Mouse (Mus musculus) myocyte (in vitro differentiated cells): ENCODE data around the gene Casz1. TPM values are rescaled to one million over a fixed set of nuclear protein-coding genes. Genes with fewer than 3 reads are reported as not detected.
A peak's percentile ranks its signal among the peaks of the same experiment; 100 is the strongest.

ENCODE experiments used
- H3K27me3 ChIP-seq: one replicate; pipeline ENCODE4 v1.6.1; 2011; ENCODE audit not compliant: control insufficient read depth, insufficient read depth, insufficient read length
- H3K36me3 ChIP-seq: one replicate; pipeline ENCODE4 v1.6.1; 2011; ENCODE audit not compliant: control insufficient read depth, insufficient read depth
- H3K4me2 ChIP-seq: one replicate; pipeline ENCODE4 v1.6.1; 2011; ENCODE audit warnings: low read depth, control low read depth
- H3K4me3 ChIP-seq: one replicate; pipeline ENCODE4 v1.5.1; 2011; ENCODE audit warnings: mild to moderate bottlenecking, control low read depth, moderate library complexity
- H3K79me2 ChIP-seq: one replicate; pipeline ENCODE4 v1.6.1; 2011; ENCODE audit not compliant: control insufficient read depth, insufficient read depth
- H3ac ChIP-seq: one replicate; pipeline ENCODE4 v1.6.1; 2011; ENCODE audit not compliant: control insufficient read depth, insufficient read length
- CEBPB ChIP-seq: IDR thresholded peaks from 2 replicates; pipeline ENCODE4 v1.6.1; 2011; ENCODE audit warnings: mild to moderate bottlenecking, moderate library complexity; ENCODE audit not compliant: poor library complexity, insufficient read depth, severe bottlenecking
- E2F4 ChIP-seq: IDR thresholded peaks from one replicate; pipeline ENCODE4 v1.6.1; 2011; ENCODE audit warnings: mild to moderate bottlenecking, control low read depth, moderate library complexity; ENCODE audit not compliant: insufficient read depth
- MAX ChIP-seq: IDR thresholded peaks from one replicate; pipeline ENCODE4 v1.6.1; 2011; ENCODE audit warnings: low read depth, mild to moderate bottlenecking, control low read depth
- MYOD1 ChIP-seq, 3 experiments: IDR thresholded peaks; one replicate each; pipeline ENCODE4 v1.6.1; 2011; ENCODE audit warnings: control low read depth in 2 of 3, low read depth in 2 of 3, mild to moderate bottlenecking in 2 of 3, moderate library complexity in 1 of 3; ENCODE audit not compliant: insufficient read length in 2 of 3, control insufficient read depth in 1 of 3
- MYOG ChIP-seq, 3 experiments: IDR thresholded peaks; one replicate each; pipeline ENCODE4 v1.6.1; 2011; ENCODE audit warnings: control low read depth in 2 of 3, low read depth in 2 of 3, mild to moderate bottlenecking in 2 of 3; ENCODE audit not compliant: insufficient read length in 2 of 3, control insufficient read depth in 1 of 3, insufficient read depth in 1 of 3
- POLR2A ChIP-seq: IDR thresholded peaks from one replicate; pipeline ENCODE4 v1.6.1; 2011; ENCODE audit warnings: low read depth, mild to moderate bottlenecking, control low read depth, moderate library complexity; ENCODE audit not compliant: insufficient read length
- POLR2AphosphoS2 ChIP-seq: IDR thresholded peaks from one replicate; pipeline ENCODE4 v1.6.1; 2011; ENCODE audit warnings: low read depth, control low read depth; ENCODE audit not compliant: insufficient read length
- REST ChIP-seq: IDR thresholded peaks from one replicate; pipeline ENCODE4 v1.6.1; 2011; ENCODE audit warnings: mild to moderate bottlenecking, control low read depth, moderate library complexity; ENCODE audit not compliant: insufficient read depth, insufficient read length
- SRF ChIP-seq: IDR thresholded peaks from one replicate; pipeline ENCODE4 v1.6.1; 2011; ENCODE audit warnings: low read depth; ENCODE audit not compliant: control insufficient read depth, insufficient read length
- TCF12 ChIP-seq: IDR thresholded peaks from one replicate; pipeline ENCODE4 v1.6.1; 2011; ENCODE audit warnings: mild to moderate bottlenecking, control low read depth; ENCODE audit not compliant: poor library complexity, insufficient read depth, severe bottlenecking
- TCF3 ChIP-seq: IDR thresholded peaks from one replicate; pipeline ENCODE4 v1.6.1; 2011; ENCODE audit warnings: low read depth, control low read depth; ENCODE audit not compliant: insufficient read length
- USF1 ChIP-seq: IDR thresholded peaks from one replicate; pipeline ENCODE4 v1.6.1; 2011; ENCODE audit warnings: low read depth, mild to moderate bottlenecking, control low read depth, moderate library complexity
- polyA plus RNA-seq: library from polyadenylated mRNA; unstranded; fragments of >200 nt; fragmentation: generic; extraction: Trizol; gene quantifications from one replicate; pipeline ENCODE4 v1.2.1, GENCODE M21; 2012; ENCODE audit warnings: missing spikeins

Gene Casz1
- polyA plus RNA-seq, 1 experiment = 11.1 TPM

GRCm38 (mm10) chr4:148923414-148923813, 119.2 kb downstream of the Casz1 start:
- H3K79me2 ChIP-seq = no peaks in the 10 kb centered on the region
- H3K4me3 ChIP-seq = no peak overlapping the region
- H3K27me3 ChIP-seq = peaks cover 30% of the 10 kb centered on the region
- no peak for TF ChIP-seq TCF12
- TF ChIP-seq POLR2A = no peak
- TF ChIP-seq MAX = no peak
- no peak for TF ChIP-seq MYOG (IDR thresholded peaks at IDR 0.05; ENCODE audit: control insufficient read depth in 1 of 3, insufficient read depth in 1 of 3, insufficient read length in 2 of 3, low read depth in 2 of 3)
- no peak for TF ChIP-seq E2F4
- no peak for TF ChIP-seq CEBPB
- TF ChIP-seq POLR2AphosphoS2 = no peak
- TF ChIP-seq USF1 = no peak
- no peak for TF ChIP-seq MYOD1 (IDR thresholded peaks at IDR 0.05; ENCODE audit: control insufficient read depth in 1 of 3, insufficient read length in 2 of 3, low read depth in 2 of 3)
- TF ChIP-seq SRF = no peak
- TF ChIP-seq REST = no peak
- TF ChIP-seq TCF3 = no peak
- H3K36me3 ChIP-seq = no peaks in the 10 kb centered on the region
- peak overlapping the region; percentile 9 for H3K4me2 ChIP-seq
- H3ac ChIP-seq = no peak overlapping the region

GRCm38 (mm10) chr4:148923976-148924375, 119.7 kb downstream of the Casz1 start:
- Histone ChIP-seq H3K79me2 (no peaks in the 10 kb centered on the region), H3K4me3 (no peak overlapping the region), H3K4me2 (peak overlapping the region; percentile 9), H3K27me3 (peaks cover 35% of the 10 kb centered on the region), H3K36me3 (no peaks in the 10 kb centered on the region), H3ac (no peak overlapping the region)
- TF ChIP-seq USF1 (no peak), TCF3 (peak; percentile 30), E2F4 (no peak), MYOD1 (IDR thresholded peaks at IDR 0.05; ENCODE audit: control insufficient read depth in 1 of 3, insufficient read length in 2 of 3, low read depth in 2 of 3) (peak in 2 of 3 experiments; percentile 58 to 86), SRF (no peak), REST (no peak), MYOG (IDR thresholded peaks at IDR 0.05; ENCODE audit: control insufficient read depth in 1 of 3, insufficient read depth in 1 of 3, insufficient read length in 2 of 3, low read depth in 2 of 3) (peak; percentile 44 to 88 (median 59)), CEBPB (no peak), POLR2AphosphoS2 (no peak), MAX (no peak), TCF12 (peak; percentile 33)

- TF ChIP-seq TCF12 (no peak), CEBPB (no peak), MYOG (IDR thresholded peaks at IDR 0.05; ENCODE audit: control insufficient read depth in 1 of 3, insufficient read depth in 1 of 3, insufficient read length in 2 of 3, low read depth in 2 of 3) (no peak), TCF3 (no peak), E2F4 (no peak), USF1 (no peak), POLR2A (no peak)
- no peak overlapping the region for H3K4me3 ChIP-seq
- H3K27me3 ChIP-seq = peaks cover 48% of the 10 kb centered on the region
- H3K4me2 ChIP-seq = no peak overlapping the region
- no peak overlapping the region for H3ac ChIP-seq
- H3K36me3 ChIP-seq = no peaks in the 10 kb centered on the region
- H3K79me2 ChIP-seq = no peaks in the 10 kb centered on the region
These were observed 121.5 kb downstream of the Casz1 start for GRCm38 (mm10) chr4:148925589-148926359.

GRCm38 (mm10) chr4:148926459-148926858, 122.2 kb downstream of the Casz1 start:
- no peaks in the 10 kb centered on the region for H3K79me2 ChIP-seq
- H3ac ChIP-seq = no peak overlapping the region
- H3K36me3 ChIP-seq = no peaks in the 10 kb centered on the region
- peaks cover 55% of the 10 kb centered on the region for H3K27me3 ChIP-seq
- H3K4me3 ChIP-seq = no peak overlapping the region
- TF ChIP-seq TCF3 = peak; percentile 70
- TF ChIP-seq TCF12 = peak; percentile 47
- TF ChIP-seq MAX = no peak
- TF ChIP-seq MYOG (IDR thresholded peaks at IDR 0.05; ENCODE audit: control insufficient read depth in 1 of 3, insufficient read depth in 1 of 3, insufficient read length in 2 of 3, low read depth in 2 of 3) = peak in 2 of 3 experiments; percentile 68 to 91
- no peak for TF ChIP-seq SRF
- peak in 2 of 3 experiments; percentile 73 to 93 for TF ChIP-seq MYOD1 (IDR thresholded peaks at IDR 0.05; ENCODE audit: control insufficient read depth in 1 of 3, insufficient read length in 2 of 3, low read depth in 2 of 3)
- no peak overlapping the region for H3K4me2 ChIP-seq

GRCm38 (mm10) chr4:148928316-148928715, 124.1 kb downstream of the Casz1 start:
- TF ChIP-seq TCF12 (no peak), POLR2A (no peak), POLR2AphosphoS2 (no peak), MYOD1 (IDR thresholded peaks at IDR 0.05; ENCODE audit: control insufficient read depth in 1 of 3, insufficient read length in 2 of 3, low read depth in 2 of 3) (no peak), MAX (no peak), USF1 (no peak), CEBPB (no peak)
- Histone ChIP-seq H3K79me2 (no peaks in the 10 kb centered on the region), H3K36me3 (no peaks in the 10 kb centered on the region), H3K4me2 (no peak overlapping the region), H3K27me3 (peaks cover 74% of the 10 kb centered on the region), H3ac (no peak overlapping the region), H3K4me3 (no peak overlapping the region)
